Mouse (Mus musculus) megakaryocyte, embryonic 14.5 days (primary cell): ENCODE data around the gene Clnk.

ENCODE experiments used
- FLI1 ChIP-seq: IDR thresholded peaks from 2 replicates; pipeline ENCODE4 v1.6.1; 2012; ENCODE audit warnings: low read length, inconsistent platforms, mixed read lengths
- GATA1 ChIP-seq: IDR thresholded peaks from 3 replicates; pipeline ENCODE4 v1.6.1; 2012; ENCODE audit warnings: mixed read lengths, low read length, inconsistent platforms, borderline replicate concordance

DNA sequence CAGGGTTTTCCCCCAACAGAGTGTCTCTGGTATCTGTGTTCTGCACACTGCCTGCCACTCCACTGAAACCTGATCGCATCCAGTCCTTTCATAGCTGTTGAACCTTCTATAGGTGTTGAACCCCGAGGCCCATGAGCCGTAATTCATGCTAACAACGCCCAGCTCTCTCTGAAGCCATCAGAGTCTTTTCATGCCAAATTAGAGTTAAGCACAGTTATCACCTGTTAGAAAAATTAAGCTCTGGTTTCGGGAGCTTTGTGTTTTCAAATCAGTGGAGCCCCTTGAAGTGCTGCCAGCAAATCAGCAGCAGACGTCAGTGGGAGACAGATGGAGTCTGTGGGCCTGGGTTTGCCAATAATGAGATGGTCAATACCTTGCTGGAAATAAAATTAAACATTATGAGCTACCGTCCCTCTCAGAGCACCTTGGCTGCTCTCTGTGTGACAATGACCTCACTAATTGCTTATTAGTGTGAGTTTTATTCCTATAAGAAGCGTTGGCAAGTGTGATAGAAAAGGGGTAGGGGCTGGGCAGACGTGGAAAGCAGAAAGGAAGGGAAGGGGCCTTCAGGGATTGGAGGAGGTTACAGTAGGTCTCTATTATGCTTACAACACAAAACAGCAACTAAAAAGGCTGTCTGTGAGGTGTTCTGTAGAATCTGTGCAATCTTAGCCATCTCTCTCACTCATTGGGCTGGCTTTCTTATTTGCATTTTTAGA, 63.1 kb downstream of the Clnk start:
- no peak for TF ChIP-seq GATA1
- no peak for TF ChIP-seq FLI1
